Mouse (Mus musculus) adrenal gland, adult 10 weeks (tissue): Measurements from ENCODE around the gene Gphn. TPM values are rescaled to one million over a fixed set of nuclear protein-coding genes. Genes with fewer than 3 reads are reported as not detected.

ENCODE experiments used
- polyA plus RNA-seq: library from polyadenylated mRNA; stranded (reverse); fragments of 350-450 nt; fragmentation: Illumina TruSeq; extraction: RNeasy Lipid Tissue Mini Kit (QIAGEN cat#74804); gene quantifications from one replicate; pipeline ENCODE4 v1.2.3, GENCODE M21; 2014; ENCODE audit warnings: low read depth, low replicate concordance

The Gphn gene
- polyA plus RNA-seq: 42.1 TPM

DNA sequence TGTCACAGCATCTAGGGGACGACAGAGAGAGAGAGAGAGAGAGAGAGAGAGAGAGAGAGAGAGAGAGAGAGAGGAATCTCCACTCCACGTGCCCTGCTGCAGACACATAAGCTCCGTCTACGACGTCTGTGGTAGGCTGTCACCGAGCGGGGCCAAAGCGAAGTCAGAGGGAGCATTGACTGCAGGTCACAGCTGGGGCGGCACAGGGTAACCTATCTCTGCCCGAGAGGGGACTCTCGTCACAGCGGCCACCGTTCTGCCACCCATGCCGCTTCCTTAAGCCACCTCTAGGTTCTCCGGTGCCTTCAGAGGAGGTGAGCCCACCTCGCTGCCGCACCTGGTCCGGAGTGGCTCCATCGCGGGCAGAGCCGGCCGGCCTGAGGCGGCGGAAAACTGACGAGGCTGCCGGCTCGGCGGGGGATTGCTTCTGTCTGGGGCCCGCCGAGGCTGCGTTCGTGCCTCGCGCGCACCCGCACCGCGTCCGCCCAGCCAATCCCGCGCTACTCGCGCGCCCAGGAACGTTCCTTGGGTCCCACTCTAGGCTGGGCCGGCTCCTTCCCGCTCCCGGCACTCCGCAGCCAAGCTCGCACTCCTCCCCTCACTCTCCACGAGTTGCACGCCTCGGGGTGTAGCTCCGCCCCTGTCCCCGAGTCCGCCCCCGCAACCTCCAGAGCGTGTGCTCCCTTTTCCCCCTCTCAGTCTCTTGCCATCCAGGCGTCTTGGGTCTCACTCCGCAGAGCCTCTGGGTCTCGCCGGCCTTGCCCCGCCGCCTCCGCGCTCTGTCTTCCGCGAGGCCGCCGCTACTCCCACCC, at the start of gene Gphn:
TSS of gene Gphn (plus strand) at position 673 of the 812 bp plus-strand sequence.

GRCm38 (mm10) chr12:78193942-78194341, 32.2 kb upstream of the Gphn start, which contains the start of gene Gm6657:
Gene Gm6657, plus strand, starts transcription at chr12:78194242.

GRCm38 (mm10) chr12:78691325-78691724, 465.1 kb downstream of the Gphn start, which contains the start of gene Fam71d:
Gene Fam71d, plus strand, starts transcription at chr12:78691535.

Other genes with a start within 250 kb of the Gphn start
- gene Gm6657, start 32.1 kb upstream of the Gphn start, polyA plus RNA-seq: not detected